Mouse (Mus musculus) liver, postnatal 0 days (tissue): ENCODE measurements around the gene Cbx7. TPM values are rescaled to one million over a fixed set of nuclear protein-coding genes. Genes with fewer than 3 reads are reported as not detected.

Source experiments
- ATAC-seq: fragments of 200-750 bp; cut with Nextera tagmentation; 2 replicates; pipeline ENCODE4 v1.8.0; 2017; ENCODE audit warnings: mild to moderate bottlenecking, moderate library complexity
- DNase-seq: peaks from one replicate; pipeline ENCODE4 v3.0.0-alpha.2; 2016
- H3K27ac ChIP-seq: fragments of 300-500 bp; sonication (generic); 2 replicates; pipeline ENCODE4 v1.5.1; 2014; ENCODE audit warnings: antibody characterized with exemption, moderate library complexity, mild to moderate bottlenecking, low read depth
- H3K27me3 ChIP-seq: fragments of 300-500 bp; sonication (generic); 2 replicates; pipeline ENCODE4 v1.6.1; 2014; ENCODE audit warnings: low read length, control low read depth, mixed read lengths; ENCODE audit not compliant: insufficient read depth
- H3K36me3 ChIP-seq: fragments of 300-500 bp; sonication (generic); replicated peaks from 2 replicates; pipeline ENCODE4 v1.6.1; 2014; ENCODE audit warnings: mild to moderate bottlenecking, control low read depth, low read length, moderate library complexity, mixed read lengths; ENCODE audit not compliant: insufficient read depth
- H3K4me1 ChIP-seq: fragments of 300-500 bp; sonication (generic); 2 replicates; pipeline ENCODE4 v1.6.1; 2014; ENCODE audit warnings: antibody characterized with exemption, mild to moderate bottlenecking, control low read depth; ENCODE audit not compliant: insufficient read depth
- H3K4me2 ChIP-seq: fragments of 300-500 bp; sonication (generic); 2 replicates; pipeline ENCODE4 v1.6.1; 2014; ENCODE audit warnings: low read depth, mild to moderate bottlenecking, low read length, moderate library complexity, mixed read lengths
- H3K4me3 ChIP-seq: fragments of 300-500 bp; sonication (generic); 2 replicates; pipeline ENCODE4 v1.5.1; 2014; ENCODE audit warnings: low read depth, low read length
- H3K9ac ChIP-seq: fragments of 300-500 bp; sonication (generic); replicated peaks from 2 replicates; pipeline ENCODE4 v1.6.1; 2014; ENCODE audit warnings: mild to moderate bottlenecking, moderate library complexity
- H3K9me3 ChIP-seq: fragments of 300-500 bp; sonication (generic); 2 replicates; pipeline ENCODE4 v1.6.1; 2016; ENCODE audit warnings: mild to moderate bottlenecking, control low read depth, low read length, mixed read lengths
- CTCF ChIP-seq: sonication (generic); IDR thresholded peaks from 2 replicates; pipeline ENCODE4 v1.5.1; 2016; ENCODE audit warnings: antibody characterized with exemption, low read depth
- EP300 ChIP-seq: IDR thresholded peaks from 2 replicates; pipeline ENCODE4 v1.6.1; 2016; ENCODE audit warnings: antibody characterized with exemption, low read depth, mild to moderate bottlenecking
- WGBS: fragments of 180-500 bp; shearing (Covaris S2); extraction: QIAGEN DNeasy Blood & Tissue Kit; methylation state at CpG from one replicate; pipeline ENCODE4 v1.1.7; 2014; ENCODE audit not compliant: insufficient replicate concordance; 5-methylcytosine and 5-hydroxymethylcytosine counted together
- polyA plus RNA-seq: library from polyadenylated mRNA; unstranded; fragments of >200 nt; fragmentation: Nextera tagmentation; extraction: Ambion mirVana; gene quantifications from 2 replicates; pipeline ENCODE4 v1.2.1, GENCODE M21; 2015

The Cbx7 gene
- polyA plus RNA-seq, 1 experiment from 2014 or later: 1.2 TPM

GRCm38 (mm10) chr15:80014321-80015210, 43.6 kb upstream of the Cbx7 start, which contains the start of gene Pdgfb:
Pdgfb (minus strand) TSS chr15:80014977.
- peak within 1 kb of the TSS; percentile 58 for H3K9ac ChIP-seq
- WGBS: 1% methylated on average over 59 of the region's 60 CpGs
- no peak for DNase-seq
- H3K4me2 ChIP-seq: peak within 1 kb of the TSS; percentile 79
- H3K4me1 ChIP-seq: peaks cover 8% of the 10 kb centered on the region
- no peak for TF ChIP-seq CTCF
- TF ChIP-seq EP300: no peak
- no peaks in the 10 kb centered on the region for H3K9me3 ChIP-seq
- no peaks in the 10 kb centered on the region for H3K36me3 ChIP-seq
- no peak for ATAC-seq
- no peak within 1 kb of the TSS for H3K27ac ChIP-seq
- H3K27me3 ChIP-seq: peaks cover 60% of the 10 kb centered on the region
- H3K4me3 ChIP-seq: peak within 1 kb of the TSS; percentile 50

GRCm38 (mm10) chr15:80014031-80014320, 43.1 kb upstream of the Cbx7 start:
- peak overlapping the region; percentile 79 for H3K4me2 ChIP-seq
- peaks cover 8% of the 10 kb centered on the region for H3K4me1 ChIP-seq
- under 1% methylated on average over 31 of the region's 37 CpGs for WGBS
- H3K27ac ChIP-seq: no peak overlapping the region
- DNase-seq (no peak), ATAC-seq (no peak)
- H3K9me3 ChIP-seq: no peaks in the 10 kb centered on the region
- TF ChIP-seq EP300 (no peak), CTCF (no peak)
- H3K4me3 ChIP-seq: peak overlapping the region; percentile 50
- H3K27me3 ChIP-seq: peaks cover 60% of the 10 kb centered on the region
- no peaks in the 10 kb centered on the region for H3K36me3 ChIP-seq
- peak overlapping the region; percentile 58 for H3K9ac ChIP-seq

GRCm38 (mm10) chr15:80013256-80014030, 42.5 kb upstream of the Cbx7 start:
- Histone ChIP-seq H3K27me3 (peaks cover 60% of the 10 kb centered on the region), H3K4me1 (peaks cover 8% of the 10 kb centered on the region), H3K27ac (no peak overlapping the region), H3K36me3 (no peaks in the 10 kb centered on the region), H3K4me2 (peak overlapping the region; percentile 79), H3K9ac (peak overlapping the region; percentile 58), H3K9me3 (no peaks in the 10 kb centered on the region), H3K4me3 (peak overlapping the region; percentile 50)
- 1% methylated on average over 29 of the region's 36 CpGs for WGBS
- DNase-seq (peak; percentile 37), ATAC-seq (0 out of 2 replicates have a peak, but pooled peaks have one; percentile 1)
- TF ChIP-seq CTCF (no peak), EP300 (no peak)

- peaks cover 60% of the 10 kb centered on the region for H3K27me3 ChIP-seq
These were observed 41.7 kb upstream of the Cbx7 start for GRCm38 (mm10) chr15:80012527-80013201.

GRCm38 (mm10) chr15:80011778-80012526, 41.0 kb upstream of the Cbx7 start:
- Histone ChIP-seq H3K9ac (peak overlapping the region; percentile 57), H3K4me2 (peak overlapping the region; percentile 79), H3K4me1 (peaks cover 8% of the 10 kb centered on the region), H3K36me3 (no peaks in the 10 kb centered on the region), H3K27me3 (peaks cover 60% of the 10 kb centered on the region), H3K4me3 (peak overlapping the region; percentile 50), H3K9me3 (no peaks in the 10 kb centered on the region), H3K27ac (peak overlapping the region; percentile 16; the same call in 1 of the 2 replicates)
- peak; percentile 60 for ATAC-seq
- TF ChIP-seq EP300 (no peak), CTCF (peak; percentile 32; the same call in 1 of the 2 replicates)
- DNase-seq: no peak
- WGBS: 2% methylated on average over 53 of the region's 56 CpGs

More at GRCm38 (mm10) chr15:80012527-80013201, 41.7 kb upstream of the Cbx7 start:
- peak; percentile 64 for ATAC-seq
- Histone ChIP-seq H3K4me1 (peaks cover 8% of the 10 kb centered on the region), H3K27ac (peak overlapping the region; percentile 16; the same call in 1 of the 2 replicates), H3K9me3 (no peaks in the 10 kb centered on the region), H3K36me3 (no peaks in the 10 kb centered on the region), H3K9ac (peak overlapping the region; percentile 57), H3K4me3 (peak overlapping the region; percentile 50), H3K4me2 (peak overlapping the region; percentile 79)
- 2% methylated on average over 49 of the region's 60 CpGs for WGBS
- peak; percentile 68 for DNase-seq
- TF ChIP-seq CTCF (0 out of 2 replicates have a peak, but pooled peaks have one; percentile 3), EP300 (no peak)
